Mouse (Mus musculus): ENCODE results near the gene Rftn2. TPM values are rescaled to one million over a fixed set of nuclear protein-coding genes. Genes with fewer than 3 reads are reported as not detected.

The Rftn2 gene
- total and polyA plus RNA-seq, 2 experiments from 2014 or later = 6.1 to 7.2 TPM

DNA sequence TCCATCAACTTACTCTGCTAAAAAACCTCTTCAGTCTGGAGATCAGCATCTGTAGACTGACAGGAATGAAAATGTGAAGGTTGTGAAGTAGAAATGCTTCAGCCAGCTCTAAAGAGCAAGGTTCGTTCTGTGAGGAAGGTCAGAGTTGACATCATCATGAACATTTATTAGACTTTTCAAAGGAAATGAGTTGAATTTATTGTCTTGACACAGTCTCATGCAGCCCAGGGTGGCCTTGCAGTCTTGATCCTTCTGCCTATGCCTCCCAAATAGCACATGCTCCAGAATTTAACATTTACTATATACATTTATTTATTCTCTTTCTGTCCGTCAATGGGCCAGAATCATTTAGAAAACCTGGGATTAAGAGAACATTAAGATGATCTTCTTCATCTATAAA is 103.0 kb downstream of the Rftn2 start:
- no peak overlapping the region for H3K4me3 ChIP-seq (ENCODE audit: low read depth, low read length)
- no peaks in the 10 kb centered on the region for H3K4me1 ChIP-seq (ENCODE audit: control insufficient read depth, insufficient read depth)
- DNase-seq (ENCODE audit: low spot score) (no peak), ATAC-seq (ENCODE audit: insufficient read depth, low read depth) (no peak)
- no peak overlapping the region for H3K27ac ChIP-seq (ENCODE audit: low read depth)
- no peaks in the 10 kb centered on the region for H3K36me3 ChIP-seq (replicated peaks; ENCODE audit: control insufficient read depth, insufficient read depth, low read length)
- no peaks in the 10 kb centered on the region for H3K27me3 ChIP-seq (ENCODE audit: control insufficient read depth, insufficient read depth, low read length)
- H3K9ac ChIP-seq (replicated peaks; ENCODE audit: low read depth, low read length) = no peak overlapping the region
- 87% methylated on average over 2 of the region's 2 CpGs for WGBS
- TF ChIP-seq CTCF (IDR thresholded peaks at IDR 0.05; ENCODE audit: low read depth) (no peak), EP300 (IDR thresholded peaks at IDR 0.05; ENCODE audit: low read depth) (no peak)
- no peaks in the 10 kb centered on the region for H3K9me3 ChIP-seq (replicated peaks; ENCODE audit: control insufficient read depth, low read length)
- H3K4me2 ChIP-seq (ENCODE audit: low read depth, low read length) = no peak overlapping the region

DNA sequence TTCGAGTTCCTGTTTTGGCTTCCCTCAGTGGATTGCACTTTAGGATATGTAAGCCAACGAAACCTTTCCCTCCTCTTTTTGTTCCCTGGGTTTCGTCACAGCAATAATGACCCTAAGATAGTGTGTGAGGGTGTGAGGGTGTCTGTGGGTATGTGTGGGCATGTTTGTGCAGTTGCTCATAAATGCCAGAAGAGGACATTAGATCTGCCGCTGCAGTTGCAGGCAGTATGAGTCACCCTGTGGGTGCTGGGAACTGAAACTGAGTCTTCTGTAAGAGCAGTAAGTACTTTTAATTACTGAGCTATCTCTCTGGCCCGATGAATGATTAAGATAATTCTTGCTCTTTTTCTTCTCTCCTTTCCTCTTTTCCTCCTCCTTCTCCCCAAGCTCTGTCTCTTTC is 103.5 kb downstream of the Rftn2 start:
- ATAC-seq (ENCODE audit: insufficient read depth, low read depth) (no peak), DNase-seq (ENCODE audit: low spot score) (no peak)
- Histone ChIP-seq H3K36me3 (replicated peaks; ENCODE audit: control insufficient read depth, insufficient read depth, low read length) (no peaks in the 10 kb centered on the region), H3K4me2 (ENCODE audit: low read depth, low read length) (no peak overlapping the region), H3K27ac (ENCODE audit: low read depth) (no peak overlapping the region), H3K27me3 (ENCODE audit: control insufficient read depth, insufficient read depth, low read length) (no peaks in the 10 kb centered on the region), H3K9me3 (replicated peaks; ENCODE audit: control insufficient read depth, low read length) (no peaks in the 10 kb centered on the region), H3K9ac (replicated peaks; ENCODE audit: low read depth, low read length) (no peak overlapping the region), H3K4me3 (ENCODE audit: low read depth, low read length) (no peak overlapping the region), H3K4me1 (ENCODE audit: control insufficient read depth, insufficient read depth) (no peaks in the 10 kb centered on the region)
- no peak for TF ChIP-seq CTCF (IDR thresholded peaks at IDR 0.05; ENCODE audit: low read depth)
- no peak for TF ChIP-seq EP300 (IDR thresholded peaks at IDR 0.05; ENCODE audit: low read depth)
- WGBS = 81% methylated on average over 5 of the region's 5 CpGs

Other genes starting within 250 kb of the Rftn2 start
- gene Sf3b1, start 199.3 kb downstream of the Rftn2 start, total RNA-seq (2014; rRNA removed; ENCODE audit: low replicate concordance) = 118 and 119 TPM in 2 replicates
- gene Sf3b1, start 199.3 kb downstream of the Rftn2 start, polyA plus RNA-seq (2015; fragmentation: Nextera tagmentation; extraction: Ambion mirVana) = 172 and 173 TPM in 2 replicates
- gene Coq10b, start 174.0 kb downstream of the Rftn2 start, total RNA-seq (2014; rRNA removed; ENCODE audit: low replicate concordance) = 11.5 and 12.1 TPM in 2 replicates
- gene Coq10b, start 174.0 kb downstream of the Rftn2 start, polyA plus RNA-seq (2015; fragmentation: Nextera tagmentation; extraction: Ambion mirVana) = 28.9 and 32.2 TPM in 2 replicates
- gene Hspe1, start 138.7 kb downstream of the Rftn2 start, total RNA-seq (2014; rRNA removed; ENCODE audit: low replicate concordance) = 89.3 and 108 TPM in 2 replicates
- 350 and 362 TPM in 2 replicates for gene Hspe1, start 138.7 kb downstream of the Rftn2 start, polyA plus RNA-seq (2015; fragmentation: Nextera tagmentation; extraction: Ambion mirVana)
- gene Hspd1, start 138.5 kb downstream of the Rftn2 start, total RNA-seq (2014; rRNA removed; ENCODE audit: low replicate concordance) = 114 and 139 TPM in 2 replicates
- gene Hspd1, start 138.5 kb downstream of the Rftn2 start, polyA plus RNA-seq (2015; fragmentation: Nextera tagmentation; extraction: Ambion mirVana) = 394 and 397 TPM in 2 replicates
- gene Mob4, start 95.6 kb downstream of the Rftn2 start, total RNA-seq (2014; rRNA removed; ENCODE audit: low replicate concordance) = 35.5 and 59.2 TPM in 2 replicates
- 98.1 and 105 TPM in 2 replicates for gene Mob4, start 95.6 kb downstream of the Rftn2 start, polyA plus RNA-seq (2015; fragmentation: Nextera tagmentation; extraction: Ambion mirVana)
- 5.1 and 5.7 TPM in 2 replicates for gene Mars2, start 10.4 kb upstream of the Rftn2 start, total RNA-seq (2014; rRNA removed; ENCODE audit: low replicate concordance)
- 2.4 and 2.9 TPM in 2 replicates for gene Mars2, start 10.4 kb upstream of the Rftn2 start, polyA plus RNA-seq (2015; fragmentation: Nextera tagmentation; extraction: Ambion mirVana)
- not detected in 2 replicates for gene Boll, start 136.7 kb upstream of the Rftn2 start, total RNA-seq (2014; rRNA removed; ENCODE audit: low replicate concordance)
- gene Boll, start 136.7 kb upstream of the Rftn2 start, polyA plus RNA-seq (2015; fragmentation: Nextera tagmentation; extraction: Ambion mirVana) = not detected in 2 replicates
- 0.11 and 1.0 TPM in 2 replicates for gene Plcl1, start 179.1 kb upstream of the Rftn2 start, total RNA-seq (2014; rRNA removed; ENCODE audit: low replicate concordance)
- 0.85 and 1.2 TPM in 2 replicates for gene Plcl1, start 179.1 kb upstream of the Rftn2 start, polyA plus RNA-seq (2015; fragmentation: Nextera tagmentation; extraction: Ambion mirVana)

Data from heart, postnatal 0 days (tissue).